Mouse (Mus musculus) fat pad, adult 2 months (tissue): ENCODE measurements around the gene 1500011B03Rik.

Source experiments
- DNase-seq: peaks from one replicate; pipeline ENCODE4 v3.0.0-alpha.2; 2011; ENCODE audit warnings: low read depth, low spot score; ENCODE audit errors: extremely low read depth

Gene 1500011B03Rik

GRCm38 (mm10) chr5:114809181-114809756 lies 14.0 kb downstream of the 1500011B03Rik start:
- DNase-seq = no peak

- DNase-seq = no peak
These were observed 14.9 kb downstream of the 1500011B03Rik start for GRCm38 (mm10) chr5:114808385-114808784.

- no peak for DNase-seq
These were observed 15.4 kb downstream of the 1500011B03Rik start for GRCm38 (mm10) chr5:114807893-114808292.

GRCm38 (mm10) chr5:114807468-114807867 lies 15.8 kb downstream of the 1500011B03Rik start:
- no peak for DNase-seq

- DNase-seq = no peak
These were observed 16.2 kb downstream of the 1500011B03Rik start for GRCm38 (mm10) chr5:114807063-114807462.

GRCm38 (mm10) chr5:114806636-114807035 lies 16.6 kb downstream of the 1500011B03Rik start:
- DNase-seq = no peak

GRCm38 (mm10) chr5:114805436-114806350 lies 17.6 kb downstream of the 1500011B03Rik start:
- no peak for DNase-seq

- no peak for DNase-seq
These were observed 18.3 kb downstream of the 1500011B03Rik start for GRCm38 (mm10) chr5:114804958-114805357.

- no peak for DNase-seq
These were observed 18.9 kb downstream of the 1500011B03Rik start for GRCm38 (mm10) chr5:114804335-114804734.

GRCm38 (mm10) chr5:114803231-114803630 lies 20.0 kb downstream of the 1500011B03Rik start:
- DNase-seq = no peak

GRCm38 (mm10) chr5:114801841-114802240 lies 21.4 kb downstream of the 1500011B03Rik start:
- DNase-seq = no peak

- DNase-seq = no peak
These were observed 22.2 kb downstream of the 1500011B03Rik start for GRCm38 (mm10) chr5:114801049-114801448.

- DNase-seq = no peak
These were observed 23.4 kb downstream of the 1500011B03Rik start for GRCm38 (mm10) chr5:114799848-114800247.

- DNase-seq = no peak
These were observed 26.0 kb downstream of the 1500011B03Rik start for GRCm38 (mm10) chr5:114797253-114797652.

GRCm38 (mm10) chr5:114796299-114797012 lies 26.8 kb downstream of the 1500011B03Rik start:
- DNase-seq = no peak

- DNase-seq = no peak
These were observed 27.6 kb downstream of the 1500011B03Rik start for GRCm38 (mm10) chr5:114795653-114796052.

- DNase-seq = no peak
These were observed 28.0 kb downstream of the 1500011B03Rik start for GRCm38 (mm10) chr5:114795231-114795630.

- no peak for DNase-seq
These were observed 28.7 kb downstream of the 1500011B03Rik start for GRCm38 (mm10) chr5:114794609-114795008.

GRCm38 (mm10) chr5:114793317-114793716 lies 30.0 kb downstream of the 1500011B03Rik start:
- DNase-seq = peak; percentile 52

- DNase-seq = no peak
These were observed 38.1 kb downstream of the 1500011B03Rik start for GRCm38 (mm10) chr5:114785196-114785595.

GRCm38 (mm10) chr5:114784622-114785165 lies 38.6 kb downstream of the 1500011B03Rik start:
- DNase-seq = no peak
